Mouse (Mus musculus) neural tube, embryonic 12.5 days (tissue): ENCODE data around the gene Asl. TPM values are rescaled to one million over a fixed set of nuclear protein-coding genes. Genes with fewer than 3 reads are reported as not detected.

Experiments used
- ATAC-seq: fragments of 200-750 bp; cut with Nextera tagmentation; 2 replicates; pipeline ENCODE4 v1.8.0; 2017; ENCODE audit warnings: low read depth, mild to moderate bottlenecking, moderate TSS enrichment, moderate library complexity; ENCODE audit not compliant: low FRiP score
- H3K27ac ChIP-seq: fragments of 300-500 bp; sonication (generic); 2 replicates; pipeline ENCODE4 v1.5.1; 2016
- H3K27me3 ChIP-seq: fragments of 300-500 bp; sonication (generic); replicated peaks from 2 replicates; pipeline ENCODE4 v1.6.1; 2016; ENCODE audit warnings: mild to moderate bottlenecking
- H3K36me3 ChIP-seq: fragments of 300-500 bp; sonication (generic); 2 replicates; pipeline ENCODE4 v1.6.1; 2016; ENCODE audit warnings: mild to moderate bottlenecking
- H3K4me1 ChIP-seq: fragments of 300-500 bp; sonication (generic); 2 replicates; pipeline ENCODE4 v1.6.1; 2016
- H3K4me2 ChIP-seq: fragments of 300-500 bp; sonication (generic); replicated peaks from 2 replicates; pipeline ENCODE4 v1.6.1; 2016; ENCODE audit warnings: mild to moderate bottlenecking
- H3K4me3 ChIP-seq: fragments of 300-500 bp; sonication (generic); 2 replicates; pipeline ENCODE4 v1.5.1; 2016
- H3K9ac ChIP-seq: fragments of 300-500 bp; sonication (generic); 2 replicates; pipeline ENCODE4 v1.6.1; 2016; ENCODE audit warnings: mild to moderate bottlenecking
- H3K9me3 ChIP-seq: fragments of 300-500 bp; sonication (generic); 2 replicates; pipeline ENCODE4 v1.6.1; 2016; ENCODE audit warnings: mild to moderate bottlenecking
- WGBS: fragments of 180-500 bp; shearing (Covaris S2); methylation state at CpG from one replicate; pipeline ENCODE4 v1.1.7; 2016; 5-methylcytosine and 5-hydroxymethylcytosine counted together
- polyA plus RNA-seq: library from polyadenylated mRNA; unstranded; fragments of >200 nt; fragmentation: Nextera tagmentation; extraction: Ambion mirVana; gene quantifications from 2 replicates; pipeline ENCODE4 v1.2.1, GENCODE M21; 2016

The Asl gene
- polyA plus RNA-seq, 1 experiment from 2014 or later = 37.2 TPM

GRCm38 (mm10) chr5:130000735-130001134 lies 28.3 kb downstream of the Asl start:
- Histone ChIP-seq H3K9me3 (0 out of 2 replicates have a peak, but pooled peaks cover 11% of the 10 kb centered on the region), H3K4me2 (no peak overlapping the region), H3K27ac (no peak overlapping the region), H3K4me3 (no peak overlapping the region), H3K27me3 (no peaks in the 10 kb centered on the region), H3K4me1 (peaks cover 10% of the 10 kb centered on the region; the same call in 1 of the 2 replicates), H3K9ac (no peak overlapping the region), H3K36me3 (no peaks in the 10 kb centered on the region)
- no peak for ATAC-seq
- 92% methylated on average over 12 of the region's 12 CpGs for WGBS

- ATAC-seq = no peak
- Histone ChIP-seq H3K4me3 (no peak overlapping the region), H3K9ac (no peak overlapping the region), H3K27ac (no peak overlapping the region), H3K36me3 (no peaks in the 10 kb centered on the region), H3K9me3 (no peaks in the 10 kb centered on the region), H3K4me2 (no peak overlapping the region), H3K27me3 (no peaks in the 10 kb centered on the region), H3K4me1 (peaks cover 10% of the 10 kb centered on the region; the same call in 1 of the 2 replicates)
- 40% methylated on average over 4 of the region's 4 CpGs for WGBS
Measured at GRCm38 (mm10) chr5:129999097-129999496, 29.9 kb downstream of the Asl start.

- WGBS = 72% methylated on average over 19 of the region's 19 CpGs
Measured at GRCm38 (mm10) chr5:129997700-129998099, 31.3 kb downstream of the Asl start.

GRCm38 (mm10) chr5:129994989-129995388 lies 34.1 kb downstream of the Asl start:
- Histone ChIP-seq H3K4me2 (no peak overlapping the region), H3K9ac (no peak overlapping the region), H3K9me3 (no peaks in the 10 kb centered on the region), H3K4me3 (no peak overlapping the region), H3K27ac (no peak overlapping the region), H3K4me1 (no peaks in the 10 kb centered on the region), H3K36me3 (no peaks in the 10 kb centered on the region), H3K27me3 (no peaks in the 10 kb centered on the region)
- no peak for ATAC-seq
- WGBS = 90% methylated on average over 7 of the region's 7 CpGs

More at GRCm38 (mm10) chr5:129997700-129998099, 31.3 kb downstream of the Asl start:
- H3K27ac ChIP-seq = no peak overlapping the region
- no peaks in the 10 kb centered on the region for H3K36me3 ChIP-seq
- no peak for ATAC-seq
- H3K9ac ChIP-seq = no peak overlapping the region
- no peaks in the 10 kb centered on the region for H3K9me3 ChIP-seq
- H3K4me3 ChIP-seq = no peak overlapping the region
- peaks cover 4% of the 10 kb centered on the region; the same call in 1 of the 2 replicates for H3K4me1 ChIP-seq
- no peak overlapping the region for H3K4me2 ChIP-seq
- H3K27me3 ChIP-seq = no peaks in the 10 kb centered on the region

GRCm38 (mm10) chr5:129993374-129993773 lies 35.7 kb downstream of the Asl start:
- Histone ChIP-seq H3K36me3 (no peaks in the 10 kb centered on the region; the same call in 1 of the 2 replicates), H3K4me3 (no peak overlapping the region), H3K4me2 (no peak overlapping the region), H3K4me1 (0 out of 2 replicates have a peak, but pooled peaks cover 5% of the 10 kb centered on the region), H3K27me3 (no peaks in the 10 kb centered on the region), H3K9ac (no peak overlapping the region), H3K27ac (no peak overlapping the region), H3K9me3 (no peaks in the 10 kb centered on the region)
- 94% methylated on average over 14 of the region's 14 CpGs for whole genome bisulfite sequencing
- ATAC-seq = no peak

GRCm38 (mm10) chr5:129991898-129992297 lies 37.1 kb downstream of the Asl start:
- no peak overlapping the region for H3K9ac ChIP-seq
- no peaks in the 10 kb centered on the region for H3K9me3 ChIP-seq
- H3K4me2 ChIP-seq = no peak overlapping the region
- H3K4me3 ChIP-seq = no peak overlapping the region
- 0 out of 2 replicates have a peak, but pooled peaks cover 5% of the 10 kb centered on the region for H3K4me1 ChIP-seq
- 97% methylated on average over 5 of the region's 5 CpGs for WGBS
- no peak overlapping the region for H3K27ac ChIP-seq
- no peak for ATAC-seq
- no peaks in the 10 kb centered on the region for H3K27me3 ChIP-seq
- H3K36me3 ChIP-seq = peaks cover 5% of the 10 kb centered on the region; the same call in 1 of the 2 replicates

- ATAC-seq = no peak
Measured at GRCm38 (mm10) chr5:129989376-129989775, 39.7 kb downstream of the Asl start.

GRCm38 (mm10) chr5:129980216-129980615 lies 48.8 kb downstream of the Asl start:
- Histone ChIP-seq H3K36me3 (peaks cover 13% of the 10 kb centered on the region), H3K4me1 (no peaks in the 10 kb centered on the region), H3K27ac (no peak overlapping the region), H3K9ac (no peak overlapping the region), H3K27me3 (no peaks in the 10 kb centered on the region), H3K4me3 (no peak overlapping the region), H3K4me2 (no peak overlapping the region), H3K9me3 (no peaks in the 10 kb centered on the region)
- no peak for ATAC-seq
- WGBS = 86% methylated on average over 3 of the region's 3 CpGs

More at GRCm38 (mm10) chr5:129989376-129989775, 39.7 kb downstream of the Asl start:
- no peak overlapping the region for H3K27ac ChIP-seq
- no peaks in the 10 kb centered on the region for H3K27me3 ChIP-seq
- H3K4me1 ChIP-seq = 0 out of 2 replicates have a peak, but pooled peaks cover 5% of the 10 kb centered on the region
- WGBS = 83% methylated on average over 13 of the region's 13 CpGs
- H3K9me3 ChIP-seq = no peaks in the 10 kb centered on the region
- H3K36me3 ChIP-seq = peaks cover 7% of the 10 kb centered on the region; the same call in 1 of the 2 replicates
- no peak overlapping the region for H3K9ac ChIP-seq
- H3K4me2 ChIP-seq = no peak overlapping the region
- no peak overlapping the region for H3K4me3 ChIP-seq

- Histone ChIP-seq H3K4me1 (no peaks in the 10 kb centered on the region), H3K9me3 (no peaks in the 10 kb centered on the region), H3K27me3 (no peaks in the 10 kb centered on the region), H3K4me3 (no peak overlapping the region), H3K36me3 (peaks cover 7% of the 10 kb centered on the region), H3K27ac (no peak overlapping the region), H3K4me2 (no peak overlapping the region), H3K9ac (no peak overlapping the region)
- WGBS = 92% methylated on average over 5 of the region's 5 CpGs
- ATAC-seq = no peak
Measured at GRCm38 (mm10) chr5:129978608-129979007, 50.4 kb downstream of the Asl start.

GRCm38 (mm10) chr5:129977768-129978167 lies 51.3 kb downstream of the Asl start:
- Histone ChIP-seq H3K4me2 (no peak overlapping the region), H3K4me1 (no peaks in the 10 kb centered on the region), H3K9me3 (no peaks in the 10 kb centered on the region), H3K36me3 (no peaks in the 10 kb centered on the region), H3K27me3 (no peaks in the 10 kb centered on the region), H3K27ac (no peak overlapping the region), H3K4me3 (no peak overlapping the region), H3K9ac (no peak overlapping the region)
- ATAC-seq = no peak
- 86% methylated on average over 4 of the region's 4 CpGs for WGBS

GRCm38 (mm10) chr5:129974866-129975311 lies 54.2 kb downstream of the Asl start:
- peaks cover 5% of the 10 kb centered on the region; the same call in 1 of the 2 replicates for H3K36me3 ChIP-seq
- H3K27me3 ChIP-seq = no peaks in the 10 kb centered on the region
- H3K9me3 ChIP-seq = no peaks in the 10 kb centered on the region
- H3K4me3 ChIP-seq = no peak overlapping the region
- H3K9ac ChIP-seq = no peak overlapping the region
- H3K4me2 ChIP-seq = no peak overlapping the region
- H3K27ac ChIP-seq = no peak overlapping the region
- H3K4me1 ChIP-seq = no peaks in the 10 kb centered on the region; the same call in 1 of the 2 replicates
- no peak for ATAC-seq
- 93% methylated on average over 4 of the region's 4 CpGs for WGBS

- Histone ChIP-seq H3K4me1 (no peaks in the 10 kb centered on the region; the same call in 1 of the 2 replicates), H3K4me3 (no peak overlapping the region), H3K36me3 (peaks cover 5% of the 10 kb centered on the region; the same call in 1 of the 2 replicates), H3K9ac (no peak overlapping the region), H3K27me3 (no peaks in the 10 kb centered on the region), H3K4me2 (no peak overlapping the region), H3K9me3 (no peaks in the 10 kb centered on the region), H3K27ac (no peak overlapping the region)
- WGBS = 94% methylated on average over 4 of the region's 4 CpGs
- no peak for ATAC-seq
Measured at GRCm38 (mm10) chr5:129974354-129974753, 54.7 kb downstream of the Asl start.

- WGBS = 90% methylated on average over 4 of the region's 4 CpGs
Measured at GRCm38 (mm10) chr5:129971491-129971890, 57.6 kb downstream of the Asl start.

More at GRCm38 (mm10) chr5:129971491-129971890, 57.6 kb downstream of the Asl start:
- no peak overlapping the region for H3K4me3 ChIP-seq
- H3K36me3 ChIP-seq = peaks cover 5% of the 10 kb centered on the region; the same call in 1 of the 2 replicates
- no peak for ATAC-seq
- no peak overlapping the region for H3K4me2 ChIP-seq
- no peaks in the 10 kb centered on the region for H3K27me3 ChIP-seq
- no peaks in the 10 kb centered on the region; the same call in 1 of the 2 replicates for H3K4me1 ChIP-seq
- no peak overlapping the region for H3K9ac ChIP-seq
- no peak overlapping the region for H3K27ac ChIP-seq
- no peaks in the 10 kb centered on the region for H3K9me3 ChIP-seq
